Mouse (Mus musculus) spleen, adult 2 months (tissue): Measurements from ENCODE around the gene Olfr449.

Experiments
- CTCF ChIP-seq: fragments of 200-500 bp; IDR thresholded peaks from 2 replicates; pipeline ENCODE4 v1.5.1; 2011; ENCODE audit warnings: mild to moderate bottlenecking, inconsistent platforms; ENCODE audit not compliant: insufficient read depth, insufficient read length, insufficient replicate concordance; ENCODE audit errors: extremely low read depth
- POLR2A ChIP-seq: fragments of 200-500 bp; IDR thresholded peaks from 2 replicates; pipeline ENCODE4 v1.6.1; 2011; ENCODE audit warnings: low read depth, low read length, inconsistent platforms

DNA sequence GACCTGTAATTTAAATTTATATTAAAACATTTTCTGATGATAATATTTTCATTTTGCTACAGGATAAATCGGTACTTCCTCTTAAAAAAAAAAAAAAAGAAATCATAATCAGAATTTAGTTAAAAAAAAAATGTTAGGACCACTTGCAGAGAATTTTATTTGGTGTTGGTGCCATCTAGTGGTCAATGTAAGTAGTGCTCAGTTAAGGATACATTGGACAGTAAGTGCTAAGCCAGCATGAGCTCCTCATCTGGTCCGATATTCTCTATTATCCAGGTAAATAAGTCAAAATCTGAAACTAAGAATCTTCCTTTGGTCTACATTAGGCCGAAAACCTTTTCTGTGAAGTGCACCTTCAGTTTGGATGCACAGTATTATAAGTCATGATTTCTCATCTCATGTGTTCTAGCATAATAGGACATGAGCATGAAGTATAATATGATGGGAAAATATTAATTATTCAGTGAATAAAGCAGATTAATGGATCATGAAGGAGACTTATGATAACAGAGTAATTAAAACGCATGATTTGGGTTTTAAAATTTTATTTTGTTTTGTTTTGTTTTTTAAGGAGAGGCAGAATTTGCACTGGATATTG lies 26.1 kb downstream of the Olfr449 start:
- TF ChIP-seq POLR2A (no peak), CTCF (no peak)
